Mouse (Mus musculus): Measurements from ENCODE around the gene Exoc1.
A peak's percentile ranks its signal among the peaks of the same experiment; 100 is the strongest.

Exoc1 gene

DNA sequence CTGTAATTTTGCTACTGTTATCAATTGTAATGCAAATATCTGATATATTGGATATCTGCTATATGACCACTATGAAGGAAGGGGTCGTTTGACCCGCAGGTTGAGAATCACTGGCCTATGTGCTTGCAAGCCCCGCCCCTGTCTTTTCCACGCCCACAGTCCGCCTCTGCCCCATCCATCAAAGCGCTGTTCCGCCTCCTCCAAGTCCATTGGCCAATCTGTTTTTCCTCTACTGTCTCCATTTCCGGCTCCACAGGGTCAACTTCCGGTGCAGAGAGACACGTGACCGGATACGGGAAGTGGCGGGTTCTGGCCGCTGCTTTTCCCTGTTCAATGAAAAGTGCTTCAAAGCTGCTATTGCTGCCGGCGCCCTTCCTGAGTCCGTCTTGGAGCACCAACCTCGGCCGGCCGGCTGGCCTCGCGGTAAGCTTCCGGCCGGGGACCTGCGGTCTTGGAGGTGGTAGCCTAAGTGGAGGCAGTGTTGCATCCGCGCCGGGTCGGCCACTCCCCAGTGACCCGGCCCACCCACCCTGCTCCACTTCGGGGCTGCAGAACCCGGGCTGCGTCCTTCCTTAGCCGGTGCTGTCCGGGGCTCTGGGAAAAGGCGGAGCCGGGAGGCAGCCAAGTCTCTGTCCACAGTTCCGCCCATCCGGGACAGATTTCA lies at the start of gene Exoc1:
Gene Exoc1, plus strand, starts transcription at position 272 of the 664 bp plus-strand sequence.
- DNase-seq: peak; percentile 96

DNA sequence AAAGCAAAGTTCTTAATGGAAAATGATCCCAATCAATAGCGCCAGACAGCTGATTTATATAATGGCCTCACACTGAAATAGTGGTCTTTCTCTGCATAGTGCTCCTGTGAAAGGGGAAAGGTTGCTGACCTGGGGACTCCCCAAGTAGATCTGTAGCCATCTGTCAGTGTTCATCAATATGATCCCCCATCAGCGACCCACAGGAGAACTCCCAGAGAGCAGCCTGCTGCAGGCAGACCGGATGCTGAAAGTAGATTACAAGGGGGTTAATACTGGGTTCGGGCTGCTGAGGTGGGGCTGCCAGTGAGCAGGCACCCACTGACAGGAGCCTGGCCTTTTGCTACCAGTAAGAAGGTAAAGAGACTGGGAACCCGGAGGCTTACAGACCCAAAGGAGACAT lies 45.3 kb upstream of the Exoc1 start, which contains the start of gene Gm7271:
Gene Gm7271, plus strand, starts transcription at position 230 of the 400 bp plus-strand sequence.
- DNase-seq: no peak

DNA sequence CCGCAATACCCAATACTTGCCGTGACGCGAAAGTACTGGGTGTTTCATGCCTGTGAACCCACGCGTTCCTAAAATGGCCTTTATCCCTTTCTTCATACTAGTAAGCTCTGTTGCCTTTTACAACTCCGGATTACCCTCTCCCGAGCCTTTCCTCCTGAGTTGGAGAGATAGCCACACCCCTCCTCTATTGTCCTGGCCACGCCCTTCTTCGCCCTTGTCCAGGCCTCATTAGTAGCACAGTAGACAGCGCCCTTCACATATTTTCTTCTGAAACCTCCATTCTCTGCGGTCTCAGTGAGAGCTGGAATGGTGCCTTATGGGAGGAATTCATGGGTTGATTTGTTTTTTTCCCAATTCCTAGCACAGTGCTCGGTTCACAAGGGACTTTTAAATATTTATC lies 34.0 kb upstream of the Exoc1 start:
- DNase-seq: no peak

DNA sequence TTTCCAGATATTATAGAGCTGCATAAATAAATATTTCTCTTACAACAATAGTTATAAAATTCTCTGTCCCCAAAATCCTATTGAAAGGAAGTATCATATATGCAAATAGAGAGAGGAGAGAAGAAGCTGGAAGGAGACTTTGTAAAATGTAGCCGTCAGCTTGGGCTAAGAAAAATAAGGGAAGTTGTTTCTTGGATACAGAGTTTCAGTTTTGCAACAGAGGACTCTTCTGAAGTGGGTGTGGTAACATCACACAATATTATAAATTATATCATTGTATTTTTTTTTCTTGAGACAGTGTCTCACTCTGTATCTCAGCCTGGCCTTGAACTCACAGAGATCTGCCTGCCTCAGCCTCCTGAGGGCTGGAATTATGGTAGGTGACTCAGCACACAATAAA lies 6.7 kb upstream of the Exoc1 start:
- DNase-seq: no peak

DNA sequence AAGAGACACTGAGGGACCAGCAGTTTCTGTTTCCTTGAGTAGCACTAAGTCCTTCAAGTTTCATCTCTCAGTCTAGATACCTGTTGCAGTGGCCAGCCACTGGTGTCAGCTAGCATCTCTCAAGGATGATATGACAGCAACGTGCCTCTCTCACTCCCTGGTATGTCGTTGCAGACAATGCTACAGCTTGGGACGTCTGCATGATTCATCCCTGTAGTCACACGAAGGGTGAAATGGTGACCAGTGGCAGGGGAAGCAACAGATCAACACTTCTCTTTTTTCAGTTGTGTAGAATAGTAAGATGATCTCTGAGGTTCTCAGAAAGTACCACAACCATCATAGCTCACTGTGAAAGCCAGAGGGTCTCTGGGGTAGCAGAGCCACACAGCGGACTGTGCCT lies 4.5 kb upstream of the Exoc1 start:
- DNase-seq: no peak

DNA sequence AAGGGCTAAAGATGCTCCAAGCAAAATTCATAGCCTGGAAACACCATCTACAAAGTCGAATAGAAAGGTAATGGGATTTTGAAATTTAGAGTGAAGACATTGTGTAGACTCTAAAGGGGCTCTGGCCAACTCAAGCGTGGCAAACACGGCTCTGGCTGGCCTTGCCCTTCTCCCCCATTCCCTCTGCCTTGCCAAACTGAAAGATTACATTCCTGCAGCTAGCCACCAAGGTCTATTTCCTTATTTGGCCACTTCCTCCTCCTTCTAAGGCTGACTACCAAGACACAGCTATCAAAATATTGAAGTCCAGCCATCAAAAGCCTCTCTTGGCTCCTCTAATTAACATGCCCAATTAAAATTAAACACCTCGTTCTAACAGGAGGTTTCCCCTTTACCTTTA lies 4.0 kb upstream of the Exoc1 start:
- no peak for DNase-seq

DNA sequence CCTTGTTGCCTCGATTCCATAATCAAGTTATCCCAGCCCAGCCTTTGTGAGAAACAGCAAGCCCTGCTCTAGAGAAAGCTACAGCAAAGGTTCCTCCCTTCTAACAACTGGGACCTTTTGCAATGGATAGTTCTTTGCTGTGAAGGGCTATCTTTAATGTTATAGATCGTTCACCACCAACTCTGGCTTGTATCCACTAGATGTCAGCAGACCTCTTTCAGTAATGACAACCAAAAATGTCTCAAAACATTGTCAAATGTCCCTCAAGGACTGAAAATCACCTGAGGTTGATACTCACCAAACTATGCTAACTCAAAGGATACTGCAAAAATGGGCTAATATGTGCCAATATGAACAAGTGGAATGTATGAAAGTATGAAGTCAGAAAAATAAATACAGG lies 3.3 kb upstream of the Exoc1 start:
- DNase-seq: no peak

DNA sequence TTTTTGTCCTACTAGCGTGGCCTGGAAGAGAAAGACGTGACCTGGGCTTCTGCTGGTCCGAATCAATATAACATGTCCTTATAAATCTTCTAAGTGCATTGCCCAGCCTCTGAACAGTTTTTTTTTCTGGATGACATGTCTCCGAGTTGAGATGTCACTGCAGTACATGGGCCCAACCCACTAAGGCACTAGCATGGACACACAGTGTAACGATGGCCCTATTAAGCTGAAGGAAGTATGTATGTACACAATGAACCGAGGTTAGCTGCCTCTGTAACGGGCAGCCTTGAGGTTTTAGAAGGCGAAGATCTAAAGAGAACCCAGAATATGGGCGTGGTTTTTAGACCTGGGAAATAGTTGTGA lies 574 bp downstream of the Exoc1 start:
- DNase-seq: no peak

DNA sequence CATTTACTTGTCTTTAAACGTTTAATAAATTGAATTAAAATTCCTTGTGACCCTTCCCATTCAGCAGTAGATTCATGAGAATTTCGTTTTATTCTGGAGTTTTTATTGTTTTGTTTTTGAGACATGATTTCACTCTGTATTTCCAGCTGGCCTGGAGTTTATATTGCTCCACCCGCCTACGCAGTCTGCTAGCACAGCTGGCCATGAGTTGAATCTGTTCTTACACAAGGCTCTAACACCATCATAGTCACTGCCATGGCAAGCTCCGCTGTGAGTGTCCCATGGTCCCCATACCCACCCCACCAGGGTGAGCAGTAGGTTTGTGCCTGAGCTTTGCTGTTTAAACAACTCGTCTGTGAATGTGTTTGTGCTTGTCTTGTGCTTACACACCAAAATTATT lies 4.1 kb downstream of the Exoc1 start:
- DNase-seq: no peak

DNA sequence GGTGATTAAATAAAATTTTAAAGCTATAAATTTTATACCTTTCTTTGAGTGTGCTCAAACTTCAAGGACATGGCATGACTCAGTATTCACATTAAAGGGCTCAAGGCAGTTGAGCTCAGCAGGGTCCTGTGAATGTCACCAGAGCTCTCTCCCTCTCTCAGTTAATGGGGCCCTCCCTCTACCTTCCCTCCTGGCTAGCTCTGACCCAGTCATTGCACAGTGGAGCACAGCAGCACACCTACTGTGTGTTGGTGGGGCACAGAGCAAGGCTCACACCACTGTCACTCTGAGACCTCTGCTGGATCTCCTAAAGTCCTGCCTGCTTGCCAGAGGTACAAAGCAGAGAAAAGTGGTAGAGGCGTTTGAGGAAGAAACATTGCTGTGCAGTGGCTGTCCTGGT lies 7.1 kb downstream of the Exoc1 start:
- no peak for DNase-seq

DNA sequence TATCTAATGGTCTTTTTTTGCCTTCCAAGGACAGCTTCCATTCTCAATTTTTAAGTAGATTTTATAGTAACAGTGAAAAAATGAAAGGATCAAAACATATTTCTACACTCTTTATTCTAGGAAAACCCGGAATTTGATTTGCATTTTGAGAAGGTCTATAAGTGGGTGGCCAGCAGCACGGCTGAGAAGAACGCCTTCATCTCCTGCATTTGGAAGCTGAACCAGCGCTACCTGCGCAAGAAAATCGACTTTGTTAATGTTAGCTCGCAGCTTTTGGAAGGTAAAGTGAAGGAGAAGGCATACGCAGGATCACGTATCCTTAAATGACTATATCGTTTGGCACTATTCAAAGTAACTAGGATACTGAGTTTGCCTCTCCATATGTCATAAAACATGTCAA lies 8.5 kb downstream of the Exoc1 start:
- peak; percentile 54 for DNase-seq

DNA sequence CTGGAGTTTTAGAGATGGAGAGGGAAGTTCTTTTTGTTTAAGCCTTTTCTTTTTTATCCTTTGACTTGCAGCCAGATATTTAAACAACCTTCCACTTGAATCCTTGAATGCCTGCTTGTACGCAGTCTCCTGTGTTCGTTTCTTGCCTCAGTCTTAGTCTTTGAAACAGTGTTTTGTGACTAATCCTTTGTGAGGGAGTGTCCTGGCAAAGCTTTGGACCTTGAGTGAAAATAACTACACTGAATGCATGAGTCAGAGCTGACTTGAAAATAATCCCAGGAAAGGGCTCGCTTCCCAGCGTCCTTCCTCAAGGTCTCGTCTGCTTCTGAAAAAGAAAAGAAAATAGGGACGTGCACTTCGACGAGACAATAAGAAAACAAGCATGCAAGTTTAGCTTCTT lies 11.1 kb downstream of the Exoc1 start:
- peak; percentile 76 for DNase-seq

DNA sequence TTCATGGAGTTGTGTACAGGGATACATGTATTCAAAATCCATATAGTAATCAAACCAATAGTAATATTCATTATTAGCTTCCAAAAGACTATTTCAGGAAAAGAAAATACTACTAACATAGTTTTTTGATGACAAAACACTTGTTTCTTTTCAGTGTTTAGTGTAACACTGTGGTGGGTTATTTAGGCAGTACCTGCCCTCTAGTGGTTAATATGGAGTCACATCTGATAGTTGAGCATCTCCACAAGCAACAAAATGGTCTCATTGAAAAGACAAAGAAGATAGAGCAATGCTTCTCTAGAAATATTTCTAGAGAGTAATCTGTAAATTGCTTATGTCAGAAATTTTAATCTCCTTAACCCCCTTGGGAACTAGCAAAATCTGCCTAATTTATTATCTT lies 11.7 kb downstream of the Exoc1 start:
- DNase-seq: no peak

DNA sequence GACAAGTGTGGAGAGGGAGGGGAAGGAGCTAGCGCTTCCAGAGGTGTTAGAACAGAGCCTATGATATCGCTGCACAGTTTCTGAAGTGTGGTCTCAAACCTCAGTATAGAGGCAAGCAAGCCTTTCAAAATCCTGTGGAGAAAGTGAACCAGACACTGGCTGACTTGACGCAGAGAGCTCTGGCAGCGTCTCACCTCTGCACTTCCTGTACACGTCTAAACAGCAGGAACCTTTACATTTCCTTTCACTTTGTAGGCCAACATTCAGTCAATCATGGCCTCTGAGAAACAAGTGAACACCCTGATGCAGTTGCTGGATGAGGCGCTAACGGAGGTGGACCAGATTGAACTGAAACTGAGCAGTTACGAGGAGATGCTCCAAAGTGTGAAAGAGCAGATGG lies 14.1 kb downstream of the Exoc1 start:
- DNase-seq: no peak

DNA sequence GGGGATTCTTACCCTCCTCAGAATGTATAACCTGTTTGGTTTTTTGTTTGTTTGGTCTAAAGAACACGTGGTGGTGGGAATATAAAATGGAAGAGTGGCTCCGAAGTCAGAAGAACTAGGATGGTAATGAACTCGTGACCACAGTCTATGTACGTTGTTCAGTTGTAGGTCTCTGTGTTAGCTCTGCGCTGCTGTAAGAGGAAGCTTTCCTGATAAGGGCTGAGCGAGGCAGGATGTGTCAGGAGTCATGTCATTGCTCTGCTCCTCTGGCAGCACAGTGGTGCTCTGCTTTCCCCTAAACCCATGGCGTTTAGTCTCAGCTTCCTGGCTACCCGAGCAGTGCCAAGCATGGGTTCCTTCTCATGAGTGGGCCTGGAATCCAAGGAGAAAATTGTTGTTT lies 21.3 kb downstream of the Exoc1 start:
- DNase-seq: no peak

DNA sequence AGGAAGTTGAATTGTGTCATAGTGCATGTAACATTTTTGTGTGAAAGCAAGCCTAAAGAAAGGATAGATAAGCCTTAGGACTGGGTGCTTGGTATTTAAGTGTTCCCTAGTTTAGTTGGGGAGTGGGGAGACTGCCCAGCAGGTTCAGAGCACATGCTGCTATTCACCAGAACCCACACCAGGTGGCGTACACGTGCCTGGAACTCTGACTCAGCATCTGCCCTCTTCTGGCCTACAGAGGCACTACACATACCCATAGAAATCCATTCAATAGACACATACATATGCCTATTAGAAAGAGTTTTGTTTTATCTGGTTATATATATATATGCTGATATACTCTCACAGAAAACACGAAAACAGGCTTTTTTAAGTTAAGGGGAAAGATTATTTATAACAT lies 36.2 kb downstream of the Exoc1 start:
- DNase-seq: peak; percentile 52

DNA sequence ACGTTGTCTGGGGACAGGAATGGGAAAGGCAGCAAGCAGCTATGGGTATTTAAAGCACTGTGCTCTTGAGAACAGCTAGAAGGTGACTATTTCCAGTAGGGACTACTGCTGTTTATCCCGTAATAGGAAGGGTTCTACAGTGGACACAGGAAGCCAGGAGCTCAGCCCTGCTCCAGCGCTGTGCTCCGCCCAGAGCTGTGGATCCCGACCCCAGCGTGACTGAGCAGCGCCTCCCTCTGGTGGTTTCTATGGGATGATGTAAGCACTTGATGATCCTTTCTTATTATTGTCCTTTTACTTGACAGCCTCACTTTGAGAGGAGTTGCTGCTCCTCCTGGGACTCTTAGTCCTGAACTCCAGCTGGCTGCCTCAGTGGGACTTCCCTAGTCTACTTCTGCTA lies 45.1 kb downstream of the Exoc1 start:
- DNase-seq: no peak

DNA sequence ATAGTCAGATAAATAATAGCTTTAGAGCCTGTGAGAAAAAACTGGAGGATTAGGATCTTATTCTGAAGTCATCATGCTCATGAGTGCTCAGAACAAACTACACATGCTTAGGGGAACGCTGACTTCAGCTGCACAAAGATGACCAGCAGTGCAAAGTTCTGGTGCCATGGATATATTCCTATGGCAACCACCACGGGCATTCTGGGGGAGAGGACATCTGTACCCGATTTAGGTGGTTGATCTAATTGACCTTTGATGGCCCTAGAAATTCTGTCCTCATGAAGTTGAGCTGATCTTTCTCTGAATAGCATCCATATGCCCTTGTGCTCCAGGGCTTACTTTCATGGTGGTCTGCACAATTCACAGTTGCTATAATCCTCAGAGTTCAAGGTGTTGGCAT lies 47.9 kb downstream of the Exoc1 start:
- DNase-seq: no peak

DNA sequence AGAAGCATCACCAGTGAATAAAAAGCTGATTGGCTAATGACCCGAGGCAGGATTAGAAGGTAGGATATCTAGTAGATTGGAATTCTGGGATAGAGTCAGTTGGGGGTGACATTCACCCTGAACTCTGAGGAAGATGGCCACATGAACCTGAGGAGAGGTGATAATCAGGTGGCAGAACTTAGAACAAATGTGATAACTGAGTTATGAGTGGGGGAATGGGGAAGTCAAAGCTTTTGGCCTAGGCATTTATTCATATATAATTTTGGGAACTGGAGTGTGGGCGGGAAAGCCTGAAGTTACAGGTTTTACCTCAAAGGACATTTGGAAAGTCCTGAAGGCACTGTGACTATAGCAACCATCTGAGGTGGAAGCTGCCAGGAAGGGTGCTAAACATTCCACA lies 56.3 kb downstream of the Exoc1 start:
- no peak for DNase-seq

DNA sequence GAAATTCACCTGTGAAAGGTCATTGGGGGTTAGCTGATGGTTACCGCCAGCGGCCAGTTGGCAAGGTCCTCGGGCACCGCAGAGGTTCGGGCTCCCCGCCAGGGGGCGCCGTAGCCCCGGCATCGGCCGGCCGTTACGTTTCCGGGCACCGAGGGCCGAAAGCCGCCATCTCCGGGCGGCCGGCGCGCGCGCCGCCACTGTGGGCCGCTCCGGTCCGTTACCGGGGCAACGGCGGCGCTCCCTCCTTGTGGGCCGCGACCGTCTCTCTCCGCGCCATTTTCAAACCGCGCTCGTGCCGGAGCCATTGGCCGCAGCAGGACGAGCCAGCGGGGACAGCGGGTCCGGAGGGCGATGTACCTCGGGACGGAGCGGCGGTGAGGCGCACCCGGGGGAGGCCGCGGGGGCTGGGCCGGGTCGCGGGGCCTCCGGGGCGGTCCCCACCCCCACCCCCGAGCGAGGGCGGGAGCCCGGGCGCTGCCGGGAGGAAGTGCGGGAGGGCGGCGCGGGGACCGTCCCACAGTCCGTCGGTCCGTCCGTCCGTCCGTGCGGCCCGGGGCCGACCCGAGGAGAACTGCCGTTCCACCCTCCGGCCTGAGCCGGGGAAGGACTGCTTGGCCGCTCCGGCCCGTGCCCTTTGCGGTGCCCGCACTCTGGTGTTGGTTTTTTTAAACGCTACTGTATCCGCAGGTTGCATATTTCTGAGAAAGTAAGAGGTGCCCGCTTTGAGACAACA lies 59.6 kb downstream of the Exoc1 start, which contains the start of gene Cep135:
Gene Cep135, plus strand, starts transcription at position 148 of the 733 bp plus-strand sequence.
- DNase-seq: peak; percentile 86

DNA sequence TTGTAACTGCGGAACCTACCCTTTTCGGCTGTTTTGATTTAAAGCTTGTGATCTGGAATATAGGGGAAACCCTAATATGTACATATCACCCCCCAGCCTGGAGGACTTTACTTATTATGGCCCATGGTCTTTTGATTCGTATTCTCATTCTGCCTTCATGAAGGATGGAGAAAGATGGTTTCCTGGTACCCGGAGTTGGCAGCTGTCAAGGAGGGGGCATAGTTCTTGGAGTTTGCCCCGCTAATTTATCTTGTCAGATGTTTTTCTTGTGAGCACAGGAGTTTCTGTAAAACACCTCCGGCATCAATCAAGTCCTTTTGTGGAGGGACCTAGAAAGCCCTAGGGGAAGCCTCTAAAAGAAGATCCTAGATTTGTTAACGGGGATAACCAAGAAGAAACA lies 60.2 kb downstream of the Exoc1 start:
- DNase-seq: no peak

DNA sequence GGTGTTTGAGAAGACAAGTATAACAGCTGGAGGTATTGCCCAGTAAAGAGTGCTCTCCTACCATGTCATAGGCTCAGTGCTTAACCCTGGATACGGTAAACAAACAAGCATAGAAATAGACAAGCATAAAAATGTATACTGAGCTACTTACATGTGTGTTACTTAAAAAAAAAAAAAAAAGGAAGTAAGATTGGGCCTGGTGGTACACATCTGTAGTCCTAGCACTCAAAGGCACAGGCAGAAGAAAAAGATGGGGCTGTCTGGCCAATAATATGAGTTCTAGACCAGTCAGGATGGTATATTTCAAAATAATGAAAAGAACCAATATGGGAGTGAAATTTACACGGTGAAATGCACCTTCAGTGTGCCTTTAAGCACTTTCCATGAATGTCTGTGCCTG lies 60.9 kb downstream of the Exoc1 start:
- DNase-seq: no peak

DNA sequence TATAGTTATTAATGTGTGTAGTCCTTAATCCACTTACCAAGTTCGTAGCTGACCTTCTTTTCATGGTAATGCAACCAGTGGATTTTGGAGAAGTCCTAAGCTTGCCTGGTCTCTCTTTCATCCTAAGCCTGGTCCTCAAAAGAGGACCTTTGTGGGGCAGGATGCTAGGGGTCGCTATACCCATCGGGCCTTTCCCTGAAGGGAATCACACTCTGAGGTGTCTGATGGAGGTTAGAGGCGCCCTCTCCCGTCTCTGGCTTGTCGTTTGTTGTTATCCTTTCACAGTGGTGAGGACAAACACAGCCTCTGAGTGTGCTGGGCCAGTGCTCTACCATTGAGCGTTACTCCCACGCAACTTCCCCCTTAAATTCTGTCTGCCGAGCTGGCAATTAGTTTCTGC lies 62.8 kb downstream of the Exoc1 start:
- DNase-seq: no peak

DNA sequence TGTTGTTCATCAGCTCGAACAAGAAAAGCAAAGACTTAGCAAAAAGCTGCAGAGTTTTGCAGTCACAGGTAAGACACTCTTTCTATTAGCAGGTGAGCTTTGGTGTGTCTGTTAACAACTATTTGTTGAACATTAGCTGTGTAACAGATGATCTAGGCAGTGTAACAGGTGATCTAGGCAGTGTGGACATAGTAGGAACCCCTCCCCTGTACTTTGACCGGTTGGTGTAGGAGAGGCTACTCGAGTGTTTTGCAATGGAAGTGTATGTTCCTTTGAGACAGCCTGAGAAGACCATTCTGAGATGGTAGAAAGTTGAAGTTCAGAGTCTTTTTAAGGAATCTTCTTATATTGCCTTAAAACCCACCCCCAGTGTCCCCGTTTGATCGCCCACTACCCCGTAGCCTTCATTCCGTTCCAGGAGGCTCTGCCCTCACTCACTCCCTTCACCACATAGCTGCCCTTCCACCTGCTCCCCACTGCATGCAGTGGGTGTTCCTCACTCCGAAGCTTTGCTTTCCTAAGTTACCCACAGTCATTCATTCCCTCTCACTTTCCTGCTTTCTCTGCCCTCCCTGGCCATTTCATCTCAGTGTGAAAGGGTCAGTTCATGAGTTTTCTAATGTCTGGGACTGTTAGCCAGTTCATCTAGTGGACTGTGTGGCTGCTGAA lies 80.7 kb downstream of the Exoc1 start:
- DNase-seq: no peak

All from right cerebral cortex, adult 18-20 months (tissue).